Mouse (Mus musculus): ENCODE results near the gene Slc32a1.

GRCm38 (mm10) chr2:158631873-158632272 is 21.3 kb downstream of the Slc32a1 start:
- TF ChIP-seq CTCF (IDR thresholded peaks at IDR 0.05) (no peak), EP300 (IDR thresholded peaks at IDR 0.05) (no peak)

Data from lung, postnatal 0 days (tissue).